Mouse (Mus musculus) lung, adult 2 months (tissue): Measurements from ENCODE around the gene Suz12. TPM values are rescaled to one million over a fixed set of nuclear protein-coding genes. Genes with fewer than 3 reads are reported as not detected.
"Not testable (repeated sequence)": the region's sequence is repeated elsewhere in the genome, so short reads cannot be mapped to it uniquely, and the experiment has no call there.

Experiments
- DNase-seq: peaks from one replicate; pipeline ENCODE4 v3.0.0; 2022
- H3K4me1 ChIP-seq: fragments of 200-500 bp; 2 replicates; pipeline ENCODE4 v1.6.1; 2011; ENCODE audit warnings: low read length; ENCODE audit not compliant: control insufficient read depth, insufficient read depth
- H3K4me3 ChIP-seq: fragments of 200-500 bp; replicated peaks from 2 replicates; pipeline ENCODE3; 2011; ENCODE audit warnings: low read depth, mild to moderate bottlenecking, control low read depth, low read length; ENCODE audit errors: extremely low read depth
- CTCF ChIP-seq: fragments of 200-500 bp; IDR thresholded peaks from 2 replicates; pipeline ENCODE4 v1.5.1; 2011; ENCODE audit warnings: mild to moderate bottlenecking, low read length, control low read depth; ENCODE audit not compliant: insufficient read depth
- POLR2A ChIP-seq: fragments of 200-500 bp; IDR thresholded peaks from 2 replicates; pipeline ENCODE4 v1.6.1; 2011; ENCODE audit warnings: low read depth, mild to moderate bottlenecking, control low read depth, low read length, borderline replicate concordance; ENCODE audit errors: extremely low read depth
- WGBS: fragments of 180-500 bp; shearing (Covaris S2); methylation state at CpG from one replicate; pipeline ENCODE4 v1.1.7; 2018; 5-methylcytosine and 5-hydroxymethylcytosine counted together
- polyA plus RNA-seq: library from polyadenylated mRNA; depleted of rRNA; stranded (reverse); fragments of >200 nt; gene quantifications from 2 replicates; pipeline ENCODE4 v1.2.3, GENCODE M21; 2012

The Suz12 gene
- polyA plus RNA-seq, 1 experiment = 5.1 TPM

- TF ChIP-seq POLR2A = no peak
- TF ChIP-seq CTCF = peak; percentile 91
- H3K4me1 ChIP-seq = peaks cover 2% of the 10 kb centered on the region; the same call in 1 of the 2 replicates
- WGBS = 45% methylated on average over 10 of the region's 10 CpGs
- H3K4me3 ChIP-seq = no peak overlapping the region
- DNase-seq = peak; percentile 45
These were observed 49.9 kb downstream of the Suz12 start for GRCm38 (mm10) chr11:80042615-80043418.

GRCm38 (mm10) chr11:80043419-80043817 lies 50.5 kb downstream of the Suz12 start:
- no peak for TF ChIP-seq CTCF
- TF ChIP-seq POLR2A = no peak
- H3K4me3 ChIP-seq = no peak overlapping the region
- H3K4me1 ChIP-seq = peaks cover 2% of the 10 kb centered on the region; the same call in 1 of the 2 replicates
- DNase-seq = no peak
- 83% methylated on average over 8 of the region's 8 CpGs for WGBS

GRCm38 (mm10) chr11:80046856-80047255 lies 54.0 kb downstream of the Suz12 start:
- WGBS = 64% methylated on average over 7 of the region's 7 CpGs
- no peak for TF ChIP-seq POLR2A
- Histone ChIP-seq H3K4me1 (peaks cover 4% of the 10 kb centered on the region; the same call in 1 of the 2 replicates), H3K4me3 (no peak overlapping the region)
- DNase-seq = no peak

- H3K4me1 ChIP-seq = peaks cover 4% of the 10 kb centered on the region; the same call in 1 of the 2 replicates
- no peak overlapping the region for H3K4me3 ChIP-seq
- WGBS = 59% methylated on average over 2 of the region's 2 CpGs
- TF ChIP-seq CTCF = no peak
- TF ChIP-seq POLR2A = no peak
- no peak for DNase-seq
These were observed 57.2 kb downstream of the Suz12 start for GRCm38 (mm10) chr11:80050088-80050487.

- TF ChIP-seq POLR2A = no peak
- no peak for TF ChIP-seq CTCF
- 70% methylated on average over 7 of the region's 7 CpGs for WGBS
- H3K4me3 ChIP-seq = no peak overlapping the region
- DNase-seq = no peak
- H3K4me1 ChIP-seq = peaks cover 4% of the 10 kb centered on the region; the same call in 1 of the 2 replicates
These were observed 59.5 kb downstream of the Suz12 start for GRCm38 (mm10) chr11:80052456-80052855.

GRCm38 (mm10) chr11:80053171-80053570 lies 60.3 kb downstream of the Suz12 start:
- Histone ChIP-seq H3K4me1 (peaks cover 4% of the 10 kb centered on the region; the same call in 1 of the 2 replicates), H3K4me3 (no peak overlapping the region)
- 72% methylated on average over 5 of the region's 5 CpGs for WGBS
- no peak for DNase-seq
- TF ChIP-seq CTCF = no peak
- TF ChIP-seq POLR2A = no peak

GRCm38 (mm10) chr11:80054659-80055058 lies 61.8 kb downstream of the Suz12 start:
- DNase-seq = no peak
- peaks cover 4% of the 10 kb centered on the region; the same call in 1 of the 2 replicates for H3K4me1 ChIP-seq
- WGBS = 39% methylated on average over 4 of the region's 4 CpGs
- TF ChIP-seq POLR2A (no peak), CTCF (no peak)
- no peak overlapping the region for H3K4me3 ChIP-seq

GRCm38 (mm10) chr11:80056141-80056540 lies 63.2 kb downstream of the Suz12 start:
- 68% methylated on average over 9 of the region's 9 CpGs for WGBS

GRCm38 (mm10) chr11:80062159-80062558 lies 69.3 kb downstream of the Suz12 start:
- no peaks in the 10 kb centered on the region for H3K4me1 ChIP-seq
- TF ChIP-seq POLR2A (no peak), CTCF (no peak)
- no peak overlapping the region for H3K4me3 ChIP-seq
- no peak for DNase-seq
- 44% methylated on average over 4 of the region's 4 CpGs for WGBS

More at GRCm38 (mm10) chr11:80056141-80056540, 63.2 kb downstream of the Suz12 start:
- no peak overlapping the region for H3K4me3 ChIP-seq
- peaks cover 3% of the 10 kb centered on the region; the same call in 1 of the 2 replicates for H3K4me1 ChIP-seq
- peak; percentile 45 for DNase-seq
- no peak for TF ChIP-seq POLR2A
- no peak for TF ChIP-seq CTCF

- not testable (repeated sequence) for DNase-seq, H3K4me1 ChIP-seq, H3K4me3 ChIP-seq
- WGBS = 78% methylated on average over 4 of the region's 4 CpGs
These were observed 73.5 kb downstream of the Suz12 start for GRCm38 (mm10) chr11:80066373-80066772.
